Mouse (Mus musculus): ENCODE measurements around the gene Gm16485.

- TF ChIP-seq POLR2A (IDR thresholded peaks at IDR 0.05; ENCODE audit: borderline replicate concordance, low read depth, low read length) (no peak), CTCF (IDR thresholded peaks at IDR 0.05; ENCODE audit: low read depth, low read length) (no peak)
Measured at GRCm38 (mm10) chr9:8996494-8996893, 24.9 kb downstream of the Gm16485 start.
